Mouse (Mus musculus): ENCODE measurements around the gene Eif5a2. TPM values are rescaled to one million over a fixed set of nuclear protein-coding genes. Genes with fewer than 3 reads are reported as not detected.

Eif5a2 gene
- polyA plus RNA-seq (2017; shearing (Covaris generic)): 10 to 100 TPM in 1 of 2 experiments, 1 to 10 TPM in 1; 8.7 to 10.3 TPM

GRCm38 (mm10) chr3:28780994-28781393 lies at the start of gene Eif5a2:
Gene Eif5a2, plus strand, starts transcription at chr3:28781276.

GRCm38 (mm10) chr3:28805301-28806097 lies 24.4 kb downstream of the Eif5a2 start, which contains the start of gene Rpl22l1:
Gene Rpl22l1, plus strand, starts transcription at chr3:28805436.

Other genes with a start within 250 kb of the Eif5a2 start
- gene Slc2a2, start 83.4 kb upstream of the Eif5a2 start, polyA plus RNA-seq (2017; shearing (Covaris generic)): under 1 TPM; 0.17 to 0.58 TPM
- 100 to 1,000 TPM; 250 to 254 TPM for gene Rpl22l1, start 24.2 kb downstream of the Eif5a2 start, polyA plus RNA-seq (2017; shearing (Covaris generic))
- not detected for gene Gm1527, start 111.3 kb downstream of the Eif5a2 start, polyA plus RNA-seq (2017; shearing (Covaris generic))